Mouse (Mus musculus): Measurements from ENCODE around the gene Baz2a.

- TF ChIP-seq GATA1 (IDR thresholded peaks at IDR 0.05; ENCODE audit: low read length) (no peak), TAL1 (IDR thresholded peaks at IDR 0.05; ENCODE audit: low read length) (no peak)
Measured at GRCm38 (mm10) chr10:128090651-128091563, 470 bp upstream of the Baz2a start.

Data from erythroblast, embryonic 14.5 days (primary cell).